Mouse (Mus musculus) mouse trophoblast stem cell (cell line): ENCODE data around the gene Dnlz.

Experiments
- in situ Hi-C, 2 experiments: fragments of 300-500 bp; cut with MseI, MboI; formaldehyde crosslinking; loops; 2 replicates in 1 of 2; 3 replicates in 1 of 2; pipeline ENCODE4 v1.15.1; 2025

The Dnlz gene

GRCm38 (mm10) chr2:26357484-26357883 lies 5.6 kb upstream of the Dnlz start:
- in situ Hi-C loops = no loop called here

GRCm38 (mm10) chr2:26356678-26357077 lies 4.8 kb upstream of the Dnlz start:
- in situ Hi-C loops = no loop called here

- in situ Hi-C loops = no loop called here
These were observed 4.3 kb upstream of the Dnlz start for GRCm38 (mm10) chr2:26356231-26356630.

- in situ Hi-C loops = no loop called here
These were observed 2.5 kb upstream of the Dnlz start for GRCm38 (mm10) chr2:26354401-26354800.

- in situ Hi-C loops = no loop called here
These were observed 1.4 kb upstream of the Dnlz start for GRCm38 (mm10) chr2:26353066-26353980.

- in situ Hi-C loops = no loop called here
These were observed 491 bp upstream of the Dnlz start for GRCm38 (mm10) chr2:26352291-26352910.

- in situ Hi-C loops = no loop called here
These were observed 3.7 kb downstream of the Dnlz start for GRCm38 (mm10) chr2:26348241-26348640.

- in situ Hi-C loops = no loop called here
These were observed 9.1 kb downstream of the Dnlz start for GRCm38 (mm10) chr2:26342609-26343490.

- in situ Hi-C loops = no loop called here
These were observed 9.9 kb downstream of the Dnlz start for GRCm38 (mm10) chr2:26342044-26342443.

- in situ Hi-C loops = no loop called here
These were observed 10.4 kb downstream of the Dnlz start for GRCm38 (mm10) chr2:26341510-26341981.

GRCm38 (mm10) chr2:26339204-26339551 lies 12.7 kb downstream of the Dnlz start:
- in situ Hi-C loops = no loop called here

- in situ Hi-C loops = no loop called here
These were observed 13.4 kb downstream of the Dnlz start for GRCm38 (mm10) chr2:26338302-26339203.

- in situ Hi-C loops = no loop called here
These were observed 21.2 kb downstream of the Dnlz start for GRCm38 (mm10) chr2:26330702-26331101.

- in situ Hi-C loops = no loop called here
These were observed 21.8 kb downstream of the Dnlz start for GRCm38 (mm10) chr2:26330056-26330468.

GRCm38 (mm10) chr2:26329402-26329801 lies 22.5 kb downstream of the Dnlz start:
- in situ Hi-C loops = no loop called here

GRCm38 (mm10) chr2:26327852-26328251 lies 24.1 kb downstream of the Dnlz start:
- in situ Hi-C loops = no loop called here

GRCm38 (mm10) chr2:26325386-26326181 lies 26.3 kb downstream of the Dnlz start:
- in situ Hi-C loops = no loop called here

- in situ Hi-C loops = no loop called here
These were observed 27.0 kb downstream of the Dnlz start for GRCm38 (mm10) chr2:26324917-26325316.

- in situ Hi-C loops = no loop called here
These were observed 28.2 kb downstream of the Dnlz start for GRCm38 (mm10) chr2:26323589-26324325.
